Mouse (Mus musculus) cortical plate, adult 2 months (tissue): Measurements from ENCODE around the gene Cd8b1. TPM values are rescaled to one million over a fixed set of nuclear protein-coding genes. Genes with fewer than 3 reads are reported as not detected.
A peak's percentile ranks its signal among the peaks of the same experiment; 100 is the strongest.

Experiments
- H3K27ac ChIP-seq: fragments of 200-500 bp; 2 replicates; pipeline ENCODE4 v1.5.1; 2012; ENCODE audit warnings: low read length, control low read depth, inconsistent platforms; ENCODE audit not compliant: insufficient read depth
- H3K4me1 ChIP-seq: fragments of 200-500 bp; 2 replicates; pipeline ENCODE4 v1.6.1; 2011; ENCODE audit warnings: low read length; ENCODE audit not compliant: control insufficient read depth, insufficient read depth
- H3K4me3 ChIP-seq: fragments of 200-500 bp; 2 replicates; pipeline ENCODE4 v1.5.1; 2011; ENCODE audit warnings: mild to moderate bottlenecking, low read length, control low read depth; ENCODE audit not compliant: insufficient read depth
- CTCF ChIP-seq: fragments of 200-500 bp; IDR thresholded peaks from 2 replicates; pipeline ENCODE4 v1.5.1; 2011; ENCODE audit warnings: mild to moderate bottlenecking, control low read depth, low read length; ENCODE audit not compliant: insufficient read depth; ENCODE audit errors: extremely low read depth
- POLR2A ChIP-seq: fragments of 200-500 bp; IDR thresholded peaks from 2 replicates; pipeline ENCODE4 v1.6.1; 2011; ENCODE audit warnings: mild to moderate bottlenecking, low read length, control low read depth; ENCODE audit not compliant: insufficient read depth; ENCODE audit errors: extremely low read depth
- polyA plus RNA-seq: library from polyadenylated mRNA; depleted of rRNA; stranded (reverse); fragments of >200 nt; gene quantifications from 2 replicates; pipeline ENCODE4 v1.2.3, GENCODE M21; 2012; rRNA removed

Cd8b1 gene
- polyA plus RNA-seq = not detected in 2 replicates

- H3K4me1 ChIP-seq = no peaks in the 10 kb centered on the region
- TF ChIP-seq POLR2A (no peak), CTCF (no peak)
- H3K4me3 ChIP-seq = no peak within 1 kb of the TSS
- H3K27ac ChIP-seq = no peak within 1 kb of the TSS
These were observed at the start of gene Cd8b1 for GRCm38 (mm10) chr6:71322491-71322921. TSS of gene Cd8b1 (plus strand) at chr6:71322788.

DNA sequence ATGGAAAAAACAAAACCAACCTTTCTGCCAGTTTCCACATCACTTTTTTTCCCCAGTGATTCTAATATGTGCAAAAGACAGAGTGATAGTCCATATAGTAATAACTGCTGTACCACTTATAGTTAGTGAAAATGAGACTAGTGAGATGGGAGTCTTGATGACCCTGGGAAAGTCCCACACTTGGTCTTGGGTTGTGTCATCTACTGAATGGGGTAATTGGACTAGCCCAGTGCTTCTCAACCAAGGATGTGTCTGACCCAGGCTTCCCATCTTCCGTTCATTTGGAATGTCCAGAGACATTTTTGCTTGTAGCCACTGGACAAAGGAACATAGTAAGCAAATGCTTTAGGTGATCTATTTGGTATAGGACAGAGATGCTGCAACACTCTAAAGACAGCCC, 48.9 kb upstream of the Cd8b1 start:
- TF ChIP-seq POLR2A (no peak), CTCF (no peak)

GRCm38 (mm10) chr6:71274621-71275020, 48.0 kb upstream of the Cd8b1 start:
- Histone ChIP-seq H3K27ac (no peak overlapping the region), H3K4me1 (peaks cover 3% of the 10 kb centered on the region; the same call in 1 of the 2 replicates), H3K4me3 (no peak overlapping the region)
- TF ChIP-seq POLR2A (no peak), CTCF (no peak)

More for the DNA sequence above, 48.9 kb upstream of the Cd8b1 start:
- Histone ChIP-seq H3K4me3 (no peak overlapping the region), H3K27ac (no peak overlapping the region), H3K4me1 (peaks cover 3% of the 10 kb centered on the region; the same call in 1 of the 2 replicates)

DNA sequence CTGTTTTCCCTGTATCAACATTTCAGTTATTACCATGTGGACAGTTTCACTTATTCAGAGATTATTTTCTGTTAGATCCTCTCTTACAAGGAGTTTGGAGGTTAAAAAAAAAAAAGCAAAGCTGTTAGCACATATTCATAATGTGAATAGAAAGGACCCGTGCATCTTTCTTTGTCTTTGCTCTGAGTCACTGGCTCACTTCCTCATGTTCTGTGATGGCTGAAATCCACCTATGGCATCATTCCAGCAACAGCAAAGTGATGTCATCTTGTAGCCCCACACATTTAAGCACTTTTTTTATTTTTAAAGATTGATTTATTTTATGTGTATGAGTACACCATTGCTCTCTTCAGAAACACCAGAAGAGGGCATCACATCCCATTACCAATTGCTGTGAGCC, 43.2 kb upstream of the Cd8b1 start:
- TF ChIP-seq CTCF (no peak), POLR2A (no peak)
- Histone ChIP-seq H3K4me3 (no peak overlapping the region), H3K27ac (no peak overlapping the region), H3K4me1 (no peaks in the 10 kb centered on the region)

DNA sequence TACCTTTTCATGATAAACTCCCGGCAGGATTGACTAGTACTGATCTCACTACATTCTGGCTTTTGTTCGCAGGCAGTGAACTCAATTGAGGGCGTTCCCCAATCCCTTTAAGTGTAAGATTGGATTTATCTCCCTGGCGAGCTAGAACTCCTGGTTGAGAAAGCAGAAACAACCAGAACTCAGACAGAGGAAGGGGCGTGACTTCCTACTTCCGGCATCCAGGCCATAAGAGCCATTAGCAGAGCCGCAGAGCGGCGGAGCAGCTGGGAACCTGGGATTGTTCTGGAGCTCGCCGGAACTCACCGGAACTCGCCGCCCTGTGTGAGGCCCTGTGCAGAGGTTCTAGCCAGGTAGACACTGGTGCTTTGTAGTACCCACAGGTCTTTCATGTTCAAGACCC, 29.1 kb upstream of the Cd8b1 start:
- Histone ChIP-seq H3K27ac (no peak overlapping the region), H3K4me1 (no peaks in the 10 kb centered on the region), H3K4me3 (no peak overlapping the region)
- TF ChIP-seq CTCF (no peak), POLR2A (no peak)

DNA sequence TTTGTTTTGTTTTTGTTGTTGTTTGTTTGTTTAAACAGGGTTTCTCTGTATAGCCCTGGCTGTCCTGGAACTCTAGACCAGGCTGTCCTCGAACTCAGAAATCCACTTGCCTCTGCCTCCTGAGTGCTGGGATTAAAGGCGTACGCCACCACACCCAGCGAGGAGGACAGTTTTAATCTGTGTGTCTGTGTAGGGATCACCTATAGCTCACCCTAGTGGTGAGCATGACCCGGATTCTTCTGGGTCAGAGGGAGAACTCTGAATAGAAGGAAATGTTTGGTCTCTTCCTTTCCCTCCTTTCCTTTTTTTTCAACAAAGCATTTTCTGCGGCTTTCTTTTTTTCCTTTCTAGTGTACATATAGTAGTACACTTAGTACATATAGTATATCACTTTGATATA, 27.3 kb upstream of the Cd8b1 start:
- TF ChIP-seq POLR2A (no peak), CTCF (no peak)

DNA sequence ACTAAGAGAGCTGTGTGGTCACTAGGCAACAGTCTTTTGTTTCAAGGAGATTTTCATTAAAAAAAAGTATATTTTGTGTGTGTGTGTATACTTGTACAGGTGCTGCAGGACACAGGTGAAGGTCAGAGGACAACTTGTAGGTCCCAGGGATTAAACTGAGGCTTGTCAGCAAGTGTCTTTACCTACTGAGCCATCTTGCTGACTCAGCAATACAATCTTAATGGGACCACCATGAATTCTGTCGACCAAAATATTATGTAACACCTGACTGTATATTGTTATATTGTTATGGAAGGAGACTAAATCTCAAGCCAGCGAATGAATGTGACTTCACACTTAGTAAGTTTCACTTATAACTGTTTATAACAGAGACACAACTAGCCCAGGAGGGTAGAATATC, 24.5 kb upstream of the Cd8b1 start:
- H3K4me1 ChIP-seq = no peaks in the 10 kb centered on the region
- H3K4me3 ChIP-seq = no peak overlapping the region
- TF ChIP-seq POLR2A (no peak), CTCF (no peak)
- H3K27ac ChIP-seq = no peak overlapping the region

More for the DNA sequence above, 27.3 kb upstream of the Cd8b1 start:
- Histone ChIP-seq H3K27ac (no peak overlapping the region), H3K4me1 (no peaks in the 10 kb centered on the region), H3K4me3 (no peak overlapping the region)

DNA sequence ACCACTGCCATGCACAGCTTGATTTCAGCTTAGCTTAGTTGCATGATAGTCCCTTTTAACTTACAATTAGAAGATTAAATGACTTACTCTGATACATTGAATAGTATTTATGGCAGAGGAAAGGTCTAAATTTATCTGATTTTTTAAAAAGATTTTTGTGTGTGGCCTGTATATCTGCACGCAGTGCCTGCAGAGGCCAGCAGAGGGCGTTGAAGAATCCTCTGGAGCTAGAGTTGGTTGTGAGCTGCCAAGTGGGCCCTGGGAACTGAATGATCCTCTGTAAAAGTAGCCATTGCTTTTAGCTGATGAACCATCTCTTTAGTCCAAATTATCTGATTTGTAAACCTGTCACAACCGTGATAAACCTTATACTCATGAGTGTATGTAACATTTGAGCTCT, 23.8 kb upstream of the Cd8b1 start:
- no peak overlapping the region for H3K27ac ChIP-seq
- H3K4me3 ChIP-seq = no peak overlapping the region
- H3K4me1 ChIP-seq = no peaks in the 10 kb centered on the region
- TF ChIP-seq CTCF = peak; percentile 26; the same call in 1 of the 2 replicates
- no peak for TF ChIP-seq POLR2A

GRCm38 (mm10) chr6:71302097-71302731, 20.4 kb upstream of the Cd8b1 start:
- no peak for TF ChIP-seq CTCF
- Histone ChIP-seq H3K27ac (no peak overlapping the region), H3K4me3 (no peak overlapping the region), H3K4me1 (no peaks in the 10 kb centered on the region)

- TF ChIP-seq CTCF (no peak), POLR2A (no peak)
- Histone ChIP-seq H3K27ac (no peak overlapping the region), H3K4me3 (no peak overlapping the region), H3K4me1 (no peaks in the 10 kb centered on the region)
These were observed 15.1 kb upstream of the Cd8b1 start for GRCm38 (mm10) chr6:71307486-71307885.

GRCm38 (mm10) chr6:71321826-71322283, 733 bp upstream of the Cd8b1 start, which contains the start of gene Smyd1:
TSS of gene Smyd1 (minus strand) at chr6:71322233.
- no peaks in the 10 kb centered on the region for H3K4me1 ChIP-seq
- TF ChIP-seq POLR2A (no peak), CTCF (no peak)
- H3K27ac ChIP-seq = no peak within 1 kb of the TSS
- H3K4me3 ChIP-seq = no peak within 1 kb of the TSS
